Comparison of ENCODE assay signal across 21 mouse cellular contexts in the genomic region with DNA sequence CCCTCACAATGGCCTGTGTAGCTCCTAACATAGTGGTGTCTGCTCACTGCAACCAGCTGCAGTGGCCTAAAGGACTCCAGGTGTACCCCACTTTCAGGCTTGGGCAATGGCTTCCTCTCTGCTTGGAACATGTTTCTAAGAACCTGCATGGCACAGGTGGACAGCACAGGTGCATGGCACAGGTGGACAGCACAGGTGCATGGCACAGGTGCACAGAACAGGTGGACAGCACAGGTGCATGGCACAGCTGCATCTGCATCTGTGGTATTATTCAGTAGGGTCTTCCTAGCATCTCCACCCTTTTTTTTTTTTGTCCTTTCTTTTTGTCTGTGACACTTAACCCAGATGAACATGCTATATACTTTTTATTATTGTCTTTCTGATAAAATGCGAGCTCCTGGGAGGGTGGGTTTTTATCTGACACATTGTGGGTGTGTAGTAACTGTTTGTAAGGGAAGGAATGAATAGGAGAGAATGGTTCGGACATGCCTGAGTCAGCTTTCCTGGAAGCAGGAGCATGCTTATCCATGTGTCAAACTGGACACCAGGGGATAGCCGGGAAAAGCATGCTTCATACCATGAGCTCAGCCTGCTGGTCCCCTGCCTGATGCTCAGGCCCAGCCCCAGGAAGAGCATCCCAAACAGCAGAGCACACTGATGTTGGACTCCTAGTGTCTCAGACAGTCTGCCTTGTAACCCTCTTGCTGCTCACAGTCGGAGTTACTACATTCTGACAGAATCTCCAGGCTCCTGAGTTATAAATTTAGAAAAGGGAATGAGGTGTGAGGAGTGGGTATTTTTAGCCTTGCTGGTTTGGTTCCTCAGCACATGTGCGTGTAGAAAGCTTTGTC. TPM values are rescaled to one million over a fixed set of nuclear protein-coding genes. Genes with fewer than 3 reads are reported as not detected.
DNase-seq lines count a peak whose midpoint lies in the region; ATAC-seq and TF ChIP-seq lines count a peak whose summit lies in the region.
"Had no signal": no experiment of that assay in that cellular context is flagged by ENCODE, and none has a peak within 500 bp of the region (broad histone marks: within the 10 kb centered on the region; RNA-seq: fewer than 3 reads in every experiment).

No protein-coding gene starts in this region.

- H3K9me3 ChIP-seq in heart, embryonic 16.5 days (replicated peaks; ENCODE audit: control insufficient read depth, low read length), result no peaks in the 10 kb centered on the region
- H3K9me3 ChIP-seq in CH12.LX (replicated peaks; ENCODE audit: low read length), result peaks cover 15% of the 10 kb centered on the region
- H3K9me3 ChIP-seq in limb, embryonic 12.5 days, result no peaks in the 10 kb centered on the region
- H3K9me3 ChIP-seq: forebrain, embryonic 15.5 days; G1E; intestine, embryonic 15.5 days; neural tube, embryonic 13.5 days had no signal

- H3K9ac ChIP-seq in heart, embryonic 16.5 days (ENCODE audit: low read length), result no peak overlapping the region
- no peak overlapping the region for H3K9ac ChIP-seq in CH12.LX (ENCODE audit: insufficient read depth, low read depth)
- H3K9ac ChIP-seq in limb, embryonic 12.5 days (replicated peaks), result no peak overlapping the region
- H3K9ac ChIP-seq: forebrain, embryonic 15.5 days; hindbrain, embryonic 14.5 days; intestine, embryonic 15.5 days; neural tube, embryonic 13.5 days had no signal

- H3K4me3 ChIP-seq in heart, embryonic 16.5 days (ENCODE audit: low read length), result no peak overlapping the region
- H3K4me3 ChIP-seq in CH12.LX (replicated peaks in 1 of 3; ENCODE audit: low read depth in 2 of 3, low read length in 2 of 3, poor library complexity in 1 of 3), result no peak overlapping the region
- H3K4me3 ChIP-seq in limb, embryonic 12.5 days (replicated peaks), result no peak overlapping the region
- H3K4me3 ChIP-seq in cerebellum, adult 2 months (replicated peaks; ENCODE audit: insufficient read depth, low read depth, low read length), result no peak overlapping the region
- H3K4me3 ChIP-seq: erythroblast, embryonic 14.5 days; forebrain, embryonic 15.5 days; intestine, embryonic 15.5 days; neural tube, embryonic 13.5 days had no signal

- peak overlapping the region; percentile 83 for H3K27ac ChIP-seq in heart, embryonic 16.5 days (ENCODE audit: low read length)
- no peak overlapping the region for H3K27ac ChIP-seq in CH12.LX (ENCODE audit: insufficient read depth, low read depth)
- H3K27ac ChIP-seq in limb, embryonic 12.5 days, result 0 out of 2 replicates have a peak overlapping the region, but pooled peaks have one; percentile 23
- no peak overlapping the region for H3K27ac ChIP-seq in cerebellum, adult 2 months (ENCODE audit: insufficient read depth, low read length)
- H3K27ac ChIP-seq: forebrain, embryonic 15.5 days; hindbrain, embryonic 14.5 days; intestine, embryonic 15.5 days; neural tube, embryonic 13.5 days had no signal

- dilution Hi-C loops in CH12.LX (cut with MboI; ENCODE audit: extremely low pct_ligation_motif_present, extremely low pct_unique_long_range_greater_than_20kb, low sequenced_read_pairs), result no loop called here

- H3K4me2 ChIP-seq in heart, embryonic 16.5 days (ENCODE audit: low read depth, low read length), result peak overlapping the region; percentile 22; the same call in 1 of the 2 replicates
- H3K4me2 ChIP-seq in CH12.LX (ENCODE audit: insufficient read depth, low read depth, poor library complexity, severe bottlenecking), result no peak overlapping the region
- no peak overlapping the region for H3K4me2 ChIP-seq in limb, embryonic 12.5 days
- H3K4me2 ChIP-seq: forebrain, embryonic 15.5 days; hindbrain, embryonic 14.5 days; intestine, embryonic 15.5 days; liver, embryonic 11.5 days; midbrain, embryonic 11.5 days; neural tube, embryonic 13.5 days had no signal

- H3K4me1 ChIP-seq in heart, embryonic 16.5 days (ENCODE audit: control insufficient read depth, insufficient read depth, low read length), result peaks cover 23% of the 10 kb centered on the region
- peaks cover 23 to 52% of the 10 kb centered on the region in 2 experiments for H3K4me1 ChIP-seq in CH12.LX (ENCODE audit: control insufficient read depth in 1 of 2, insufficient read depth in 2 of 2)
- peaks cover 23% of the 10 kb centered on the region for H3K4me1 ChIP-seq in limb, embryonic 12.5 days (replicated peaks)
- no peaks in the 10 kb centered on the region for H3K4me1 ChIP-seq in cerebellum, adult 2 months (ENCODE audit: control insufficient read depth, insufficient read depth, low read length)
- H3K4me1 ChIP-seq: forebrain, embryonic 15.5 days had no signal

- no peak for TF ChIP-seq RAD21 in CH12.LX (IDR thresholded peaks at IDR 0.05; ENCODE audit: low read depth, low read length)

- no peaks in the 10 kb centered on the region for H3K79me2 ChIP-seq in CH12.LX (replicated peaks; ENCODE audit: control insufficient read depth, extremely low read depth, insufficient read depth, poor library complexity, severe bottlenecking)

- peak; percentile 25 for DNase-seq in gastrocnemius, postnatal 25 days
- no peak for DNase-seq in gastrocnemius, adult 8-10 months (ENCODE audit: low spot score in 2 of 2)
- no peak for DNase-seq in heart, adult 8-10 months (ENCODE audit: low spot score)
- no peak for DNase-seq in CH12.LX (ENCODE audit: extremely low read depth)
- no peak for DNase-seq in cerebellum, adult 2 months
- DNase-seq: adrenal gland, adult 2 months; cerebellum, adult 18-20 months; gastrocnemius, postnatal 36 days; kidney, postnatal 4 days; thymus, postnatal 14 days had no signal

- no peaks in the 10 kb centered on the region for H3K27me3 ChIP-seq in heart, embryonic 16.5 days (ENCODE audit: control insufficient read depth, insufficient read depth, low read length)
- H3K27me3 ChIP-seq in CH12.LX (replicated peaks), result no peaks in the 10 kb centered on the region
- H3K27me3 ChIP-seq in limb, embryonic 12.5 days, result no peaks in the 10 kb centered on the region
- no peaks in the 10 kb centered on the region for H3K27me3 ChIP-seq in cerebellum, adult 2 months (ENCODE audit: control insufficient read depth, insufficient read depth, low read length)
- H3K27me3 ChIP-seq: forebrain, embryonic 15.5 days; intestine, embryonic 15.5 days; neural tube, embryonic 13.5 days had no signal

- TF ChIP-seq POLR2A in CH12.LX (IDR thresholded peaks at IDR 0.05; ENCODE audit: low read depth, low read length), result no peak
- no peak for TF ChIP-seq POLR2A in cerebellum, adult 2 months (IDR thresholded peaks at IDR 0.05; ENCODE audit: borderline replicate concordance, insufficient read depth, low read length)

- H3K36me3 ChIP-seq in heart, embryonic 16.5 days (ENCODE audit: control insufficient read depth, insufficient read depth), result no peaks in the 10 kb centered on the region
- no peaks in the 10 kb centered on the region for H3K36me3 ChIP-seq in CH12.LX (replicated peaks in 1 of 2; ENCODE audit: control insufficient read depth in 1 of 2, insufficient read depth in 1 of 2, low read length in 1 of 2)
- no peaks in the 10 kb centered on the region for H3K36me3 ChIP-seq in limb, embryonic 12.5 days
- H3K36me3 ChIP-seq: forebrain, embryonic 15.5 days; G1E; intestine, embryonic 15.5 days; neural tube, embryonic 13.5 days had no signal

- TF ChIP-seq EP300 in CH12.LX (IDR thresholded peaks at IDR 0.05; ENCODE audit: low read length), result no peak

- no peak for ATAC-seq in heart, embryonic 16.5 days (replicated peaks; ENCODE audit: extremely low read depth, insufficient read depth, low FRiP score)
- no peak for ATAC-seq in limb, embryonic 12.5 days (ENCODE audit: insufficient number of reproducible peaks, insufficient read depth, low FRiP score, low TSS enrichment, low read depth)
- no peak for ATAC-seq in CD4-positive, CD25-positive, alpha-beta regulatory T cell, adult 4 months
- ATAC-seq: forebrain, embryonic 15.5 days; intestine, embryonic 15.5 days had no signal

- no peak for TF ChIP-seq CTCF in CH12.LX (conservative IDR thresholded peaks at IDR 0.05 in 1 of 2, IDR thresholded peaks at IDR 0.05 in 1 of 2; ENCODE audit: low read depth in 2 of 2, low read length in 2 of 2)
- TF ChIP-seq CTCF in cerebellum, adult 2 months (IDR thresholded peaks at IDR 0.05; ENCODE audit: borderline replicate concordance, insufficient read depth, low read depth, low read length), result no peak

- in situ Hi-C loops in CH12.LX (cut with MboI; ENCODE audit: low pct_ligation_motif_present, low pct_unique_long_range_greater_than_20kb, low sequenced_read_pairs), result no loop called here

- WGBS in heart, embryonic 16.5 days, result 39% methylated on average over 5 of the region's 5 CpGs
- 70% methylated on average over 5 of the region's 5 CpGs for WGBS in limb, embryonic 12.5 days
- WGBS in cerebellum, adult 2 months, result 58% methylated on average over 5 of the region's 5 CpGs

RNA-seq across cellular contexts. Expression of a gene that starts 49.0 kb away (rescaled TPM):
- 10 to 100 TPM; 54.3 to 62.3 TPM for total RNA-seq in gastrocnemius, postnatal 25 days (2021)
- total RNA-seq in gastrocnemius, adult 8-10 months (2022), result 10 to 100 TPM; 58.2 to 77.0 (median 71.4) TPM
- 112 and 114 TPM in 2 replicates for polyA plus RNA-seq in heart, embryonic 16.5 days (2015; fragmentation: Nextera tagmentation; extraction: Ambion mirVana)
- total RNA-seq in heart, adult 8-10 months (2022), result 100 to 1,000 TPM in 3 of 4 experiments, 10 to 100 TPM in 1; 90.1 to 115 (median 111) TPM
- total RNA-seq in CH12.LX (2012; rRNA removed) (58.9 and 86.7 TPM in 2 replicates), CH12.LX (2014; rRNA removed) (35.7 and 43.8 TPM in 2 replicates)
- polyA plus RNA-seq in CH12.LX (2012; ENCODE audit: insufficient read length, low read depth), result 28.8 and 38.9 TPM in 2 replicates
- polyA plus RNA-seq in limb, embryonic 12.5 days (2016; fragmentation: Nextera tagmentation; extraction: Ambion mirVana), result 73.0 and 77.6 TPM in 2 replicates
- 150 and 156 TPM in 2 replicates for polyA plus RNA-seq in cerebellum, adult 2 months (2012; rRNA removed)
- polyA plus RNA-seq in CD4-positive, CD25-positive, alpha-beta regulatory T cell, adult 4 months (2017; shearing (Covaris generic)), result 1 to 10 TPM in 1 of 2 experiments, not detected in 1; 1.5 TPM

RNA-seq across cellular contexts. Expression of a gene that starts 51.2 kb away (rescaled TPM):
- total RNA-seq in gastrocnemius, postnatal 25 days (2021), result 10 to 100 TPM in 1 of 2 experiments, 1 to 10 TPM in 1; 7.0 to 12.6 TPM
- total RNA-seq in gastrocnemius, adult 8-10 months (2022), result 10 to 100 TPM in 1 of 4 experiments, 1 to 10 TPM in 3; 1.9 to 19.3 (median 7.4) TPM
- 14.6 and 16.8 TPM in 2 replicates for polyA plus RNA-seq in heart, embryonic 16.5 days (2015; fragmentation: Nextera tagmentation; extraction: Ambion mirVana)
- 10 to 100 TPM in 1 of 4 experiments, 1 to 10 TPM in 3; 3.0 to 10.3 (median 4.2) TPM for total RNA-seq in heart, adult 8-10 months (2022)
- total RNA-seq in CH12.LX (2012; rRNA removed) (13.7 and 32.9 TPM in 2 replicates), CH12.LX (2014; rRNA removed) (39.7 and 41.5 TPM in 2 replicates)
- polyA plus RNA-seq in CH12.LX (2012; ENCODE audit: insufficient read length, low read depth), result 25.1 and 28.9 TPM in 2 replicates
- polyA plus RNA-seq in limb, embryonic 12.5 days (2016; fragmentation: Nextera tagmentation; extraction: Ambion mirVana), result 1.9 and 2.9 TPM in 2 replicates
- 1.00 and 1.1 TPM in 2 replicates for polyA plus RNA-seq in cerebellum, adult 2 months (2012; rRNA removed)
- not detected for polyA plus RNA-seq in CD4-positive, CD25-positive, alpha-beta regulatory T cell, adult 4 months (2017; shearing (Covaris generic))
- polyA plus RNA-seq: G1E had no signal

RNA-seq across cellular contexts. Expression of a gene that starts 56.7 kb away (rescaled TPM):
- total RNA-seq in gastrocnemius, postnatal 25 days (2021), result 1 to 10 TPM; 1.2 to 1.3 TPM
- total RNA-seq in gastrocnemius, adult 8-10 months (2022), result 1 to 10 TPM in 1 of 4 experiments, under 1 TPM in 3; 0.68 to 1.9 (median 0.84) TPM
- 16.5 and 19.4 TPM in 2 replicates for polyA plus RNA-seq in heart, embryonic 16.5 days (2015; fragmentation: Nextera tagmentation; extraction: Ambion mirVana)
- 1 to 10 TPM; 2.6 to 4.2 (median 3.0) TPM for total RNA-seq in heart, adult 8-10 months (2022)
- total RNA-seq in CH12.LX (2012; rRNA removed) (11.5 and 15.4 TPM in 2 replicates), CH12.LX (2014; rRNA removed) (12.2 and 13.1 TPM in 2 replicates)
- 16.4 and 17.0 TPM in 2 replicates for polyA plus RNA-seq in CH12.LX (2012; ENCODE audit: insufficient read length, low read depth)
- polyA plus RNA-seq in limb, embryonic 12.5 days (2016; fragmentation: Nextera tagmentation; extraction: Ambion mirVana), result 22.8 and 23.8 TPM in 2 replicates
- 11.5 and 13.4 TPM in 2 replicates for polyA plus RNA-seq in cerebellum, adult 2 months (2012; rRNA removed)
- polyA plus RNA-seq in CD4-positive, CD25-positive, alpha-beta regulatory T cell, adult 4 months (2017; shearing (Covaris generic)), result 10 to 100 TPM; 24.4 to 29.2 TPM

Comparison
In these comparisons a context has a peak if more than half of its experiments do, and no peak if none do; other contexts are left out.
1. H3K27ac ChIP-seq: peak in heart, embryonic 16.5 days (single experiment) and limb, embryonic 12.5 days (single experiment); none in CH12.LX (single experiment) and cerebellum, adult 2 months (single experiment).
2. RNA of a gene that starts 49.0 kb away (polyA plus RNA-seq): 150 to 156 TPM in cerebellum, adult 2 months, 112 to 114 TPM in heart, embryonic 16.5 days, 73.0 to 77.6 TPM in limb, embryonic 12.5 days and 28.8 to 38.9 TPM in CH12.LX; 1.5 TPM in CD4-positive, CD25-positive, alpha-beta regulatory T cell, adult 4 months; every median in the first group is over 10 times any median in the second.